Mouse (Mus musculus): ENCODE data around the gene Ltk.
"Not testable (repeated sequence)": the region's sequence is repeated elsewhere in the genome, so short reads cannot be mapped to it uniquely, and the experiment has no call there.

Ltk gene

DNA sequence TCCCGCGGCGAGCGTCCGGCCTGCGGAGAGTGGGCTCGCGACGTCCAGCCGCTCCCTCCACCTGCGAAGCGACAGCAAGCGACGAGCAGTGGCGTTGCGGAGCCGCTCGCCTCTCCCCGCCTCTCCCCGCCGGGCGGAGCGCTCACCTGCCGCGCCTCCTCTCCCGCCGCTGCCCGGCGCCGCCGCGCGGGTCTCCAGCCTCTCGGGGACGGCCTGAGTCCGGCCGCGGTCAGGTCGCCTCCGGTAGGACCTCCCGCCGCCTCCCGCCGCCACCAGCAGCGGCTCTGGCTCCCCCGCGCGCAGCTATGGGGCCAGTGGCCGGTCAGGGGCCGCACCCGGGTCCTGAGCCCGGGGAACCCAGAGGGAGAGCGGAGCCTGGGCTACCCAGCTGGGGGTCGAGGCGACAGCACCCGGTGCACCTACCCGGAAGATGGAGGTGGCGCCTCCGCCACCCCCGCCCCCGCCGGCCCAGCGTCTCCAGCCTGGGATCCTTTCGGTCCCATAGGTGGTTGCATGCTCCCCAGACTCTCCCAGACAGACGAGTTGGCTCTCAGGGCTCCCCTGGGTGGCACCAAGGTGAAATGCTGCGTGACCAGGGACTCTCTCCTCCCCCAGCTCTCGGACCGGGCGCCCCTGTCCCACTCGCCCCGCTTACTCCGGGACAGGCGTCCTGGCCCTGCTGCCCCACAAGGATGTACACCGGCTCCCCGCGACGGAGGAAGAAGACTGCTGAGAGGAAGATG is 2.0 kb downstream of the Ltk start:
- DNase-seq, result peak; percentile 21

DNA sequence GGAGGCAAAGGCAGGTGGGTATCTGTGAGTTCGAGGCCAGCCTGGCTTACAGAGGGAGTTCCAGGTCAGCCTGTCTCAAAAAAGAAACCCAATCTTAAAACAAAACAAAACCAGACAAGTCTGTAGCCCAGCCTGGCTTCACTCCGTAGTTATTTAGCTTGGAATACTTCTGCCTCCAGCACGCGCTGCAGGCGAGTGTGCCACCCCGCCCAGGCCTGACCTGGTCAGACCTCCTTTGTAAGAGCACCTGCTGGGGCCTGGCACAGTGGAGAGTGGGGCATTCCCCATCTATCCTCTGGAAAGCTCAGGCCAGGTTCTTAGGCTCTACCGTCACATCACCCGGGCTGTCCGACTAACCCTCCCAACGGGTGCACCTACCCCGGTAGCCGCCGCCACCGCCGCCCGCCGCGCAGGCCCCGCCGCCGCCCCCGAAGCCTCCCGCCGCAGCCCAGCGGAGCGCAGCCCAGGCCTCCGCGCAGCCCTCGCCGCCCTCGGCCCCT is 2.6 kb downstream of the Ltk start:
- peak; percentile 24 for DNase-seq

DNA sequence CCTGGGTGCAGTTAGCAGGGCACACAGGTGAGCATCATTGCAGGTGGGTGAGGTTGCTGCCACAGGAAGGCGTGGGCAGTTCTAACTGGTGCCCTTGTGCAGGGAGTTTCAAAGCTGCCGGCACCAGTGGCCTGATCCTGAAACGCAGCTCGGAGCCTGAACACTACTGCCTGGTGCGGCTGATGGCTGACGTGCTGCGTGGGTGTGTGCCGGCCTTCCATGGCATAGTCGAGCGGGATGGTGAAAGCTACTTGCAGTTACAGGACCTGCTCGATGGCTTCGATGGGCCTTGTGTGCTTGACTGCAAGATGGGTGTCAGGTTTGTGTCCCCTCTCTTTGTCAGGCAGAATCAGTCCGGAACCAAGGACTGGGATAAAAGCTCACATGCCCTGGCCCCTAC is 11.0 kb downstream of the Ltk start:
- no peak for DNase-seq

DNA sequence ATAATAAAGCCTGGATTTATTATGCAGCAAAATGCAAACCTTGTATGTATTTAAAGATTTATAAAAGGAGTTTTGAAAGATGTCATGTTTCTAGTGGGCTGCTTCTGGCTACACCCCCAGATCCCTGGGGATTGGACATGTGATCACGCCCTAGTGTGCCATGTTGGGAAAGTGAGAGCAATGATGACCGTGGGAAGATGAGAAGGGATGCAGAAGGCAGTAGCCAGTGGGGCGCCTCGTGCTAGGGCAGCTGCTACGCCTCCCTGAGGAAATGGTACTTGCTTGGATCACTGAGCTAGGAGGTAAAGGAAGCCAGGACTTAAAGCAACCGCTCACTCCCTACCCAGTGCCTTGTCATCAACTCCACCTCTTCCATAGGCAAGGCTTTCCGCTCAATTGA is 12.7 kb downstream of the Ltk start:
- no peak for DNase-seq

DNA sequence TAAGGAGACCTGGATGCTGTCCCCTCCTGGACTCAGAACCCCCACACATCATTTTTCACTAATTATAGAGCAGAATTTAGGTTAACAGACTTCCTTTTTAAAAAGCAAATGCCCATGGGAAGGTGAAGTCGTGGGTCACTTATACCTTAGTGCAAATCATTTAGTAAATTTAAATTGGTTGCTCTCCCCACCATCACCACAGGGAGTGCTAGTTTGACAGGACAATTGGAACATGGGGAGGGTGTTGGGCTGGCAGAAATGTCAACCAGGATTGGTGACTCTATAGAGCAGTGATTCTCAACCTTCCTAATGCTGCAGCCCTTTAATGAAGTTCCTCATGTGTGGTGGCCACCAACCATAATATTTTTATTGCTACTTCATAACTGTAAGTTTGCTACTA is 14.9 kb downstream of the Ltk start:
- peak; percentile 69 for DNase-seq

DNA sequence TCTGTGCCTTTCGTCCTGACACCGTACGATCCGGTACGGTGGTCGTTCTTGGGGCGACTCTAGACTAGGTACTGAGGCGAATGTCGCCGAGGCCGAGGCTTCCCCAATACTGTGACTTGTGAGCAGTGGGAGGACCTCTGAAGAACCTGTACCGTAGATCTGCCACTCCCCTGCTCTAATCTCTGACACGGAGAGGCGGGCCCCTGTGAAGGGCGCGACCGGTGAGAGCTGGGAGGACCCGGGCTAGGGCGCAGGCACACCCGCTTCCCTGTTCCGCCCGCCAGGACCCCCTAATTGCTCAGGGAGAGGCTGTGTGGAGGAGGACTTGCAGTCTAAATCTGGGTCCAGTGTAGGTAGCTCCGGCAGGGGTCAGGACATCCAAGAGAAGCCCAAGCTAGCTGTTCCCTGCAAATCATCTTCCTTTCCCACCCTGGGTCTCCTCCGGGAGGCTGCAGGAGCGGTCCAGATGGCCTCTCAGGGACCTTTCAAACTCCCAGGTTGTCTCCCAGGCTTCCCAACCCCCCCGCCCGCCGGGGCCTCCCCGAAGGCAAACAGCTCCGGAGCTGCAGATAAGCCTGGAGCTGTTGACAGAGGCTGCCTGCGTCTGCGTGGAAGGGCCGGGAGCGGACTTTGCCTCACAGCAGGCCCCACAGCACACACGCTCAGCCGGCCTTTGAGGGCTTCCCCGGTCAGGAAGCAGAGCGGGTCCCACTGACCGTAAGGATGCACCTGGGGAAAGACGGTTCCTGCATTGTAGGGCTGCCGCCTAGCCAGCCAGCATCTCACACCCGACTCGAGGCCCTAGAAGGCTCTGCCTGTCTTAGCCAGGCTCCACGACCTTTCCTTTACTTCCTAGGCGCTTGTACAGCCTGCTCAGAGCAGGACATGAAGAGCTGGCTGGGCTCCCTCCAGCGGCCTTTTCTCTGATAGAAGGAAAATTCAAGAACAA is 15.8 kb downstream of the Ltk start:
- DNase-seq, result peak; percentile 70

DNA sequence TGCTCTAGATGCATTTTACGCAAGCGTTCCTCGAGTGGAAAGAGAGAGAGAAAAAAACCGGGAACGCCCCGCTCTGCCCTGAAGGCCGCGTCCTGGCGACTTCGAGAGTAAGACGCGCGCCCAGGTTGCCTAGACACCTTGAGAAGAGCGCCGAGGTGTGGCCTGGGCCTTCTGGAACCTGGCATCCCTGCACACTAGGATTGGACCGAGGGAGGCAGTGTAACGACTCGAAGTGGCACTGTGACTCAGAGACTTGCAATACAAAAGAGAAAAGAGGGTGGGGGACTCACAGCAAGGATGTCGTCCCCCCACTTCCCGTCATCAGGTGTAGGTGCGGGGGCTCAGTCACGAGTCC is 16.4 kb downstream of the Ltk start:
- peak; percentile 65 for DNase-seq

DNA sequence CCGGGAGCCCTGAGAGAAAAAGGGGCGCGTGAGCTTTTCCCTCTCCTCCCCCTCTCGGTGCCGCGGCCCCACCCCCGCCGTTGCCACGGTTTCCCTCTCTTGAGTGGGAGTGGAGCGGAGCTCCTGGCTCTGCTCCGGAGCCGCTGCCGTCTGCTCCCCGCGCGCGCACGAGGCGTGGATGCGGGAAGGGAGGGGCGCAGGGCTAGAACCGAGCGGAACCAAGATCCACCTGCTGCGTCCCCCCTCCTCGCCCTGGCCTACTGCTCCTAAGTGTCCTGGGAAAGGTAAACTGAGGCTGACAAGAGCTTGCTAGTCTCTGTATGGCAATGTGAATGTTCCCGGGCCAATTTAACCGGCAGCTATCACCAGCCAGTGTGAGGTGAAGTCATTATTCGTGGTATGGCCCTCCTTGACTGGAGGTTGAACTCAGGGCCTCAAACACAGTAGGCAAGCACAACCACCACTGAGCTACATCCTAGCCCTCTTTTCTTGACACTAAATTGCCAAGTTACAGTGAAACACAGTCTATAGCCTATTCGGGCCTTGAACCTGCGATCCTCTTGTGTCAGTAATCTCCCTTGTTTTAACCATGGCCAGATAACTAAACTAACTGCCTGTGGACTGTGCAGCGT is 16.9 kb downstream of the Ltk start:
- peak; percentile 10 for DNase-seq

DNA sequence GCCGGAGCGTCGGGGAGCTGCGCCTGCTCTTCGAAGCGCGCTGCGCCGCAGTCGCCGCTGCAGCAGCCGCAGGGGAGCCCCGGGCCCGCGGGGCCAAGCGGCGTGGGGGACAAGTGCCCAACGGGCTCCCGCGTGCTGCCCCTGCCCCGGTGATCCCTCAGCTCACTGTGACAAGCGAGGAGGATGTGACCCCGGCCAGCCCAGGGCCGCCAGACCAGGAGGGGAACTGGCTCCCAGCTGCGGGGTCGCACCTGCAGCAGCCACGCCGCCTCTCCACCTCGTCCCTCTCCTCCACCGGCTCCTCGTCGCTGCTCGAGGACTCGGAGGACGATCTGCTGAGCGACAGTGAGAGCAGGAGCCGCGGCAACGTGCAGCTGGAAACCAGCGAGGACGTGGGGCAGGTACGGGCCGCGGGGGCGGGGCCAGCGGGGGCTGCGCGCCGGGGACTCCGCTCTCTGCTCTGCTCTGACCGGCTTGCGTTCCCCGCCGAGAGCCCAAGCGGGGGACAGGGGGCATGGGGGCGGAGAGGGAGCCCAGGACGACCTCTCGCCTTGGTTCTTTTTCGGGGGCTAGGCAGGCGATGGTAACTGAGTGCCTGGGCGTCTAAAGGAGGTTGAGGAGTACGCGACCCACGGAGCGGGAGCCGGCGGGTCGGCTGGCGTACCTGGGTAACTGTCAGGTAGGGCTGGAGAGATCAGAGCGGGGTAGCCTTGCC is 17.6 kb downstream of the Ltk start:
- DNase-seq, result peak; percentile 40

DNA sequence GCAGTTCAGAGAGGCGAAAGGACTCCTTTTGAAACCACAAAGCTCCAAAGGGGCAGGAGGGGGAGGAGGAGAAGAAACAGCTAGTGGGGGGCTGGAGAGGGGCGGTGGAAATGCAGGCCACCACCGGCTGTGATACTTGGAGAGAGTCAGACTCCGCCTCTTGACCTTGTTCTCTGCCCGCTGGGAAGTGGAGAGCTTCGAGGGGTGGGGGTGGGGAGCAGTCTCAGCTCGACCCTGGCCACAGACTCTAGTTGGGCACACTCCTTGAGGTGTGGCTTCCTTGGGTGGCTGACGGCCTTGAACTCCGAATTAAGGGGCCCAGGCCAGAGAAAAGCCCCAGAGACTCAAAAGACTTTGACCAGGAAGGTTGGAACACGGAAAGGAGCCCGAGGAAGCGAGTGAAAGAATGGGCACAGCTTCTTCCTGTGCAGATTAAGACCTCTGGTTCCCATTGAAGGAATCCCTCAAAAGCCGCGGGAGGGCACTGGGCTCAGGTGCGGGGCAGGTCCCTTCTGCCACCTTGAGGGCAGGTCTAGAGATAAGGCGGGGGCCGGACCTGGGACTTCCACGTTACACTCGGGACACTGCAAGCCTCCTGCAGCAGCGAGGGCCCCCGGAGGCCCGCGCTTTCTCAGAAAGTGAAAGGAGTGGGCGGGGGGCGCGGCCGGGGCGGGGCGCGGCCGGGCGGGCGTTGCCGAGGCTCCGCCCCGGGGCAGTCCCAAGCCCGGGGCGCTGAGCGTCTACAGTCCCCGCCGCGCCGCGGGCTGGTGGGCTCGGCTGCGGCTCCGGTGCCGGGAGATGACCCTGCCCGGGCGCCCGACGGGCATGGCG is 18.4 kb downstream of the Ltk start, which contains the start of gene Itpka:
TSS of gene Itpka (plus strand) at position 757 of the 831 bp plus-strand sequence.
- DNase-seq, result peak; percentile 58

DNA sequence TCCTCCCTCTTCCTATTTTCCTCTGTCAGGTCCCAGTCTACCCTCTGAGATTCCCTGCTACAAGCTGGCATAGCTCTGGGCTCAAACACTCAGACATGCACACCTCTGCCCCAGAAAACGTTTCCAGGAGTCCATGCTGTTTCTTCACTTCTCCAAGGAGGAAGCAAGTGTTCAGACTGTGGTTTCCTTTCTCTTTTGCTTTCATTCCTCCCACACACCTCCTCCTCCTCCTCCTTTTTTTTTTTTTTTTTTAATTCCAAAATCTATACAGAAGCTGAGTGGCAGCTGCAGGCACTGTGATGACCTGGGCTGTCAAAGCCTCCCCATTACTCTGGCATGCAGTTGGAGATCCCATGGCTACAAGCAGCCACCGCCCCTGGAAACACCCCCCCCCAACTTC is 19.7 kb downstream of the Ltk start:
- DNase-seq, result peak; percentile 6

DNA sequence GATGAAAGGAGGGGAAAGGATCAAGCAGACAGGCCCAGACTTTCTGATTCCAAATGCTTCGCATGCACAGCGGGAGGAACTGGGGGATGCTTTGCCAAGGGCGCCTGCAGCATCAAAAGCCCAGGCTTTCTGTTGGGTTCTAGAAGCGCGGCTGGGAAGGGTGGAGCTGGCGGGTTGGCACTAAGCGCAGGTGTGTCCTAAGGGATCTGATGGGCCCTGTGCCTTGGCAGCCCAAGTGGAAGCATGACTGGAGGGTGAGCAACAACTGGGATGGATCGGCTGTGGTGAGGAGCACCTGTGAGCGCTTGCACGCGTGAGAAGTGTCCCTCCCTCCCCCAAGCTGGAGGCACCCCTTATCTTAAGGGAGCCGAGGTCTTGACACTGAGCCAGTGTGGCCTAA is 23.1 kb downstream of the Ltk start:
- DNase-seq, result no peak

DNA sequence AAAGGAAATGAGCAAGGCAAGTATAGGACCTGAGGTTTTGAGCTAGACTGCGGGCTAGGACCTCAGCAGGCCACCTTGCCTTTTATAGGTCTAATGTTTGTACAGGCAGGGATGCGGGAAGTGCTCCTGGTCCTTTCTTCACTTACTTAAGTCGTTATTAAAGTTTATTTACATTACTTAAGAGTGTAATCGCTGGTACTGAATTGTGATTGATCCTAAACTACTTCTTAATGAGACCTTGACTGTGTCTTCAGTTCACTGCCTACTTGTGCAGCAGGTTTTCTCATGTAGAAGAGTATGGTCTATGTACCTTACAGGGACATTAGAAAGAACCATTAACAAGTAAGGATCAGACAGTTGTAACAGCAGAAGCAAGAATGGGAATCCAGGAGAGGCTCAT is 29.5 kb downstream of the Ltk start:
- DNase-seq, result no peak

DNA sequence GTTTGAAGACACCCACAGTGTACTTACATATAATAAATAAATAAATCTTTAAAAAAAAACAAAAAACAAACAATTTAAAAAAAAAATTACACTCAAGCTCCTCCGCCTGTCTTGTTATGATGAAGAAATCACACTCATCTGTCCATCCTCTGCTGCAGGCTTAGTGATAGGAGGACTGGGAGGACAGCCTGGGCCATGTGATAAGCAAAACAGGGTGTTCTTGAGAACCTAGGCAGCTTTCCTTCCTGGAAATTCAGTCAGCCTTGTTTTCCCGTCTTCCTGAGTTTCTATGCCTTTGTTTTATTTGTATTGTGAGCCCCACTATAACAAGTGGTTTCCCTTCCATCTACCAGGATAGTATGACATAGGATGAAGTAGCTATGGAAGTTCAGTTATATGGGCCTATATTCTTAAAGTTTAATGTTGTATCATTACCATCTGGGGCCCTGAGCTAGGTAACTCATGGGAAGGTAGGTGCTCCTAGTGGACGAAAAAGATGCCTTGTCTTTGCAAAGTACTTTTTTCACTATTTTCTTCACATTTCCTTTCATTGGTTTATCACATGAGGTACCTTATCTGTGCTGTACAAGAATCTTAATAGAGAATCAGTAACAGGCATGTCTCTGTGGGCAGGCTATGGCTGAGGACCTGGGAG is 32.3 kb downstream of the Ltk start:
- no peak for DNase-seq

DNA sequence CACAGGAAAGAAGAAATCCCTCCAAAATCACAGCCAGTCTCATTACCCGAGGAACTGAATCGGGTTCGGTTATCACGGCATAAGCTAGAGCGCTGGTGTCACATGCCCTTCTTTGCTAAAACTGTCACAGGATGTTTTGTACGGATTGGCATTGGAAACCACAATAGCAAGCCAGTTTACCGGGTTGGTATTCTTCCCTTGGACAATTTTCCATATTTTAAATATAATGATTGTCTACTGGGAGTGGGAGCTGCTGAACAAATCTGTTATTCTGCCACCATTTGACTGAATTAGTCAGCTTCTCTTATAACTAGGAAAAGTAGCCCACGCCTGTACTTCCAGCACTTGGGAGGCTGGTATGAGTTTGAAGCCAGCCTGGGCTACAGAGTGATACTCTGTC is 39.2 kb downstream of the Ltk start:
- no peak for DNase-seq

DNA sequence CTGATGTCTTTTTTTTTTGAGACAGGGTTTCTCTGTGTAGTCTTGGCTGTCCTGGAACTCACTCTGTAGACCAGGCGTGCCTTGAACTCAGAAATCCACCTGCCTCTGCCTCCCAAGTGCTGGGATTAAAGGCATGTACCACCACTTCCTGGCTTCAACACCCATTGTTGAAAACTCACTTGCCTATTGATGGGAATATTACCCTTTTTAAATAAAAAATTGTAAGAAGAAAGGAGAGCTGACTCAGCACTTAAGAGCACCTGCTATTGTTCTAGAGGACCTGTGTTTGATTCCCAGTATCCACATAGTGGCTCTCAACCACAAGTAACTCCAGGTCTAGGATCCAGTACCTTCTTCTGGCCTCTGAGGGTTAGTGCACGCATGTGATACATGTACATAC is 44.4 kb downstream of the Ltk start:
- not testable (repeated sequence) for DNase-seq

DNA sequence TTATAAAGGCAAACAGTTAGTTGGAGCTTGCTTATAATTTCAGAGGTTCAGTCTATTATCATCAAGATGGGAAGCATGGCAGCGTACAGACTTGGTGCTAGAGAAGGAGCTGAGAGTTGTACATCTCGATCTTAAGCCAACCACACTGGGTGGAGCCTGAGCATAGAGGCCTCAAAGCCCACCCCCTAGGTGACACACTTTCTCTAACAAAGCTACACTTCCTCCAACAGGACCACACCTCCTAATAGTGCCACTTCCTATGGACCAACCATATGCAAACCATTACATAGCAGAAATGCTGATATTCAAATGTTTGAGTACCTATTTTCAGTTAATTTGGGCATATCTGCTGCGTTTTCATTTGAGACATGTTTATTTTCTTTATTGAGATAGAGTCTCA is 50.2 kb downstream of the Ltk start:
- DNase-seq, result no peak

DNA sequence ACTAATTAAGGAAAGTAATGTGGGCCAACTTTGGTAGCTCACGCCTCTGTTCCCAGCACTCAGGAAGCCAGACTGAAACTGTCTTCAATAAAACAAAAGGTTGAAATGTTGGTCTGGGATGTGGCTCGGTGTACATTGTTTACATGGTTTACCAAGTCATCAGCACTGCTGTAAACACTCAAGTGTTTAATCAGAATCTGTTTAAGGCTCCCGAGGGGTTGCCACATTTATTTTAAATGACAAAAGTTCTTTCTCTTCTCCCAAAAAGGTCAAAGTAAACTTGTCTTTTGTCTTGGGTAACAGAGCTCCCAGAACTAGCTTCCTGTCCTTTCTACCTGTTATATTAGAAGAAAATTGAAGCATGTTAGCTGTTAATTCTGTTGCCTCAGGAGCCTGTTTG is 52.6 kb downstream of the Ltk start:
- DNase-seq, result no peak

DNA sequence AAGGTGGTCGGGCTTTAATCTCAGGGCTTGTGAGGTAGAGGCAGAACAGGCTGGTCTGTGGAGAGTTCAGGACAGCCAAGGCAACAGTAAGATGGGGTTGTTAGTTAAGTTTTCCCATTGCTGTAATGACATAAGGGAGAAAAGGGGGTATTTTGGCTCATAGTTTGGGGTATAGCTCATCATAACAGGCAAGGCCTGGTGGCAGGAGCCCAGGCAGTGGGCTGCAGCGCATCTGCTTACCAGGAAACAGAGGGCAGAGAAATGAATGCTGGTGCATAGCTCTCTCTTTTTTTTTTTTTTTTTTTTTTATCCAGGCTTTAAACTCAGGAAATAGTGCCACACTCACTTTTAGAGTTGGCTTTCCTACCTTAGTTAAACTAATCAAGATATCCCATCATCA is 57.1 kb downstream of the Ltk start:
- no peak for DNase-seq
